Mouse (Mus musculus) ES-E14 (cell line): ENCODE measurements around the gene Dock7.

Experiments used
- MAFK ChIP-seq: IDR thresholded peaks from 2 replicates; pipeline ENCODE4 v1.6.1; 2014; ENCODE audit warnings: mild to moderate bottlenecking, low read depth, low read length, inconsistent platforms; ENCODE audit not compliant: insufficient read depth
- ZC3H11A ChIP-seq: IDR thresholded peaks from 2 replicates; pipeline ENCODE4 v1.6.1; 2012; ENCODE audit warnings: low read depth, mild to moderate bottlenecking, inconsistent platforms, low read length, borderline replicate concordance

DNA sequence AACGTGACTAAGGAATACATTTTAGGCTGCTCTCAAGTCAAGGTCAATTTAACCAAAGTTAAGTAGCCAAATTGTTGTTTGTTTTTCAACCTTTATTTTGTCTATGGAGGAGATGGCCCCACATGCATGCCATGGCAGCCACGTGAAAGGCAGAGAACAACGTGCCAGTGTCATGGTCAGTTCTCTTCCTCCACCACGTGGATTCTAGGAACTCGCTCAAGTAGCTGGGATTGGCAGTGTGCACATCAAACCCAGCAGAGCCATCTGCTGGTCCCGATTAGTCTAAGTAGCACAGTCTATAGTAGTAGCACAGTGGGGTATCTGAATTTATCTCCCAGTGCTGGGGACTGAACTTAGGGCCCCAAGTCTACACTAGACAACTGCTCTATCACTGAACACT, 51.9 kb downstream of the Dock7 start:
- TF ChIP-seq ZC3H11A (no peak), MAFK (no peak)
